Mouse (Mus musculus): ENCODE measurements around the gene Kcnq4.

GRCm38 (mm10) chr4:120746552-120747150 is 1.8 kb downstream of the Kcnq4 start:
- TF ChIP-seq CTCF (IDR thresholded peaks at IDR 0.05; ENCODE audit: low read depth, low read length) (no peak), GATA1 (IDR thresholded peaks at IDR 0.05; ENCODE audit: borderline replicate concordance, low read length) (no peak)
